Mouse (Mus musculus) G1E-ER4 (cell line): ENCODE measurements around the gene Sh3rf1. TPM values are rescaled to one million over a fixed set of nuclear protein-coding genes. Genes with fewer than 3 reads are reported as not detected.

Experiments
- GATA1 ChIP-seq: IDR thresholded peaks from one replicate; pipeline ENCODE4 v1.8.0; 2012; ENCODE audit warnings: low read length, inconsistent platforms
- polyA plus RNA-seq: library from polyadenylated mRNA; stranded (reverse); fragments of >175 nt; gene quantifications from 2 replicates; pipeline ENCODE4 v1.2.3, GENCODE M21; 2012

Gene Sh3rf1
- 0.02 and 0.03 TPM in 2 replicates for polyA plus RNA-seq

- no peak for TF ChIP-seq GATA1
Measured at GRCm38 (mm10) chr8:61223729-61224379, at the start of gene Sh3rf1. Sh3rf1 (plus strand) TSS chr8:61223872.

GRCm38 (mm10) chr8:61173921-61174492 lies 49.7 kb upstream of the Sh3rf1 start:
- no peak for TF ChIP-seq GATA1

GRCm38 (mm10) chr8:61175876-61176275 lies 47.8 kb upstream of the Sh3rf1 start:
- TF ChIP-seq GATA1 = no peak

GRCm38 (mm10) chr8:61177680-61178593 lies 45.7 kb upstream of the Sh3rf1 start:
- TF ChIP-seq GATA1 = no peak

GRCm38 (mm10) chr8:61178594-61179140 lies 45.0 kb upstream of the Sh3rf1 start:
- TF ChIP-seq GATA1 = no peak

- no peak for TF ChIP-seq GATA1
Measured at GRCm38 (mm10) chr8:61181592-61181991, 42.1 kb upstream of the Sh3rf1 start.

GRCm38 (mm10) chr8:61182020-61182419 lies 41.7 kb upstream of the Sh3rf1 start:
- TF ChIP-seq GATA1 = no peak

- TF ChIP-seq GATA1 = no peak
Measured at GRCm38 (mm10) chr8:61185274-61186198, 38.1 kb upstream of the Sh3rf1 start.

GRCm38 (mm10) chr8:61194306-61194925 lies 29.3 kb upstream of the Sh3rf1 start:
- TF ChIP-seq GATA1 = no peak

GRCm38 (mm10) chr8:61200254-61200887 lies 23.3 kb upstream of the Sh3rf1 start:
- TF ChIP-seq GATA1 = no peak

- TF ChIP-seq GATA1 = no peak
Measured at GRCm38 (mm10) chr8:61203035-61203826, 20.4 kb upstream of the Sh3rf1 start.

- TF ChIP-seq GATA1 = no peak
Measured at GRCm38 (mm10) chr8:61206876-61207275, 16.8 kb upstream of the Sh3rf1 start.

- no peak for TF ChIP-seq GATA1
Measured at GRCm38 (mm10) chr8:61207636-61208035, 16.0 kb upstream of the Sh3rf1 start.
